Mouse (Mus musculus): ENCODE results near the gene Zfp58. TPM values are rescaled to one million over a fixed set of nuclear protein-coding genes. Genes with fewer than 3 reads are reported as not detected.
A peak's percentile ranks its signal among the peaks of the same experiment; 100 is the strongest.
"Not testable (repeated sequence)": the region's sequence is repeated elsewhere in the genome, so short reads cannot be mapped to it uniquely, and the experiment has no call there.

The Zfp58 gene
- 15.1 and 15.9 TPM in 2 replicates for polyA plus RNA-seq (2016; fragmentation: Nextera tagmentation; extraction: Ambion mirVana)

- Histone ChIP-seq H3K9me3 (replicated peaks) (no peaks in the 10 kb centered on the region), H3K4me3 (peak within 1 kb of the TSS; percentile 79), H3K27ac (replicated peaks) (peak within 1 kb of the TSS; percentile 85), H3K4me1 (peaks cover 8% of the 10 kb centered on the region), H3K27me3 (ENCODE audit: low read depth, poor library complexity, severe bottlenecking) (no peaks in the 10 kb centered on the region), H3K36me3 (peaks cover 8% of the 10 kb centered on the region)
- DNase-seq (ENCODE audit: low spot score): peak; percentile 78
- whole genome bisulfite sequencing: under 1% methylated on average over 22 of the region's 22 CpGs
Measured at GRCm38 (mm10) chr13:67500084-67500719, at the start of gene Zfp58. Zfp58 (minus strand) TSS chr13:67500555.

GRCm38 (mm10) chr13:67545941-67546340 is 45.6 kb upstream of the Zfp58 start:
- Histone ChIP-seq H3K36me3 (peaks cover 70% of the 10 kb centered on the region), H3K4me3 (no peak overlapping the region), H3K27ac (replicated peaks) (no peak overlapping the region), H3K27me3 (ENCODE audit: low read depth, poor library complexity, severe bottlenecking) (no peaks in the 10 kb centered on the region), H3K4me1 (no peaks in the 10 kb centered on the region), H3K9me3 (replicated peaks) (peaks cover 10% of the 10 kb centered on the region; the same call in 1 of the 2 replicates)
- WGBS: 82% methylated on average over 1 of the region's 1 CpGs
- DNase-seq (ENCODE audit: low spot score): no peak

- Histone ChIP-seq H3K4me3 (no peak overlapping the region), H3K4me1 (peaks cover 19% of the 10 kb centered on the region), H3K27me3 (ENCODE audit: low read depth, poor library complexity, severe bottlenecking) (no peaks in the 10 kb centered on the region), H3K36me3 (no peaks in the 10 kb centered on the region), H3K9me3 (replicated peaks) (no peaks in the 10 kb centered on the region), H3K27ac (replicated peaks) (no peak overlapping the region)
- no peak for DNase-seq (ENCODE audit: low spot score)
- 77% methylated on average over 3 of the region's 3 CpGs for WGBS
Measured at GRCm38 (mm10) chr13:67527049-67527730, 26.8 kb upstream of the Zfp58 start.

- Histone ChIP-seq H3K4me3 (peak within 1 kb of the TSS; percentile 90), H3K27me3 (ENCODE audit: low read depth, poor library complexity, severe bottlenecking) (no peaks in the 10 kb centered on the region), H3K27ac (replicated peaks) (peak within 1 kb of the TSS; percentile 88), H3K4me1 (peaks cover 19% of the 10 kb centered on the region), H3K36me3 (peaks cover 7% of the 10 kb centered on the region), H3K9me3 (replicated peaks) (no peaks in the 10 kb centered on the region)
- WGBS: 0% methylated on average over 27 of the region's 27 CpGs
- peak; percentile 92 for DNase-seq (ENCODE audit: low spot score)
Measured at GRCm38 (mm10) chr13:67525753-67526410, 25.5 kb upstream of the Zfp58 start, which contains the start of the genes Gm26965 and Zfp87. Gm26965 (minus strand) TSS chr13:67526151. Zfp87 (minus strand) TSS chr13:67526177.

- no peak overlapping the region for H3K4me3 ChIP-seq
- no peaks in the 10 kb centered on the region for H3K27me3 ChIP-seq (ENCODE audit: low read depth, poor library complexity, severe bottlenecking)
- no peak overlapping the region for H3K27ac ChIP-seq (replicated peaks)
- peaks cover 3% of the 10 kb centered on the region; the same call in 1 of the 2 replicates for H3K36me3 ChIP-seq
- H3K9me3 ChIP-seq (replicated peaks): no peaks in the 10 kb centered on the region
- no peak for DNase-seq (ENCODE audit: low spot score)
- WGBS: 85% methylated on average over 1 of the region's 1 CpGs
- H3K4me1 ChIP-seq: peaks cover 8% of the 10 kb centered on the region
Measured at GRCm38 (mm10) chr13:67500908-67501307, 553 bp upstream of the Zfp58 start.

- Histone ChIP-seq H3K4me3 (no peak overlapping the region), H3K36me3 (peaks cover 54% of the 10 kb centered on the region), H3K27me3 (ENCODE audit: low read depth, poor library complexity, severe bottlenecking) (no peaks in the 10 kb centered on the region), H3K27ac (replicated peaks) (no peak overlapping the region), H3K9me3 (replicated peaks) (peaks cover 27% of the 10 kb centered on the region), H3K4me1 (peaks cover 8% of the 10 kb centered on the region)
- WGBS: 93% methylated on average over 1 of the region's 1 CpGs
- DNase-seq (ENCODE audit: low spot score): no peak
Measured at GRCm38 (mm10) chr13:67495631-67496030, 4.7 kb downstream of the Zfp58 start.

- no peaks in the 10 kb centered on the region for H3K9me3 ChIP-seq (replicated peaks)
- H3K27me3 ChIP-seq (ENCODE audit: low read depth, poor library complexity, severe bottlenecking): no peaks in the 10 kb centered on the region
- peaks cover 10% of the 10 kb centered on the region for H3K4me1 ChIP-seq
- no peak for DNase-seq (ENCODE audit: low spot score)
- H3K4me3 ChIP-seq: peak overlapping the region; percentile 65
- peaks cover 18% of the 10 kb centered on the region for H3K36me3 ChIP-seq
- H3K27ac ChIP-seq (replicated peaks): peak overlapping the region; percentile 78
- WGBS: 49% methylated on average over 8 of the region's 8 CpGs
Measured at GRCm38 (mm10) chr13:67484424-67484811, 15.9 kb downstream of the Zfp58 start.

GRCm38 (mm10) chr13:67483625-67484423 is 16.5 kb downstream of the Zfp58 start, which contains the start of gene Zfp874b:
Zfp874b (minus strand) TSS chr13:67484258.
- peak; percentile 76 for DNase-seq (ENCODE audit: low spot score)
- Histone ChIP-seq H3K9me3 (replicated peaks) (no peaks in the 10 kb centered on the region), H3K4me1 (peaks cover 10% of the 10 kb centered on the region), H3K27ac (replicated peaks) (peak within 1 kb of the TSS; percentile 78), H3K4me3 (peak within 1 kb of the TSS; percentile 65), H3K27me3 (ENCODE audit: low read depth, poor library complexity, severe bottlenecking) (no peaks in the 10 kb centered on the region), H3K36me3 (peaks cover 12% of the 10 kb centered on the region)
- WGBS: 6% methylated on average over 20 of the region's 20 CpGs

- WGBS: 69% methylated on average over 4 of the region's 4 CpGs
- Histone ChIP-seq H3K4me3 (no peak overlapping the region), H3K27me3 (ENCODE audit: low read depth, poor library complexity, severe bottlenecking) (no peaks in the 10 kb centered on the region), H3K27ac (replicated peaks) (no peak overlapping the region), H3K4me1 (peaks cover 10% of the 10 kb centered on the region), H3K9me3 (replicated peaks) (no peaks in the 10 kb centered on the region), H3K36me3 (no peaks in the 10 kb centered on the region)
- DNase-seq (ENCODE audit: low spot score): no peak
Measured at GRCm38 (mm10) chr13:67481528-67481927, 18.8 kb downstream of the Zfp58 start.

- WGBS: 86% methylated on average over 3 of the region's 3 CpGs
- 0 out of 2 replicates have a peak, but pooled peaks cover 5% of the 10 kb centered on the region for H3K9me3 ChIP-seq (replicated peaks)
- no peak overlapping the region for H3K4me3 ChIP-seq
- H3K36me3 ChIP-seq: peaks cover 16% of the 10 kb centered on the region
- H3K27ac ChIP-seq (replicated peaks): no peak overlapping the region
- no peak for DNase-seq (ENCODE audit: low spot score)
- no peaks in the 10 kb centered on the region for H3K27me3 ChIP-seq (ENCODE audit: low read depth, poor library complexity, severe bottlenecking)
- no peaks in the 10 kb centered on the region for H3K4me1 ChIP-seq
Measured at GRCm38 (mm10) chr13:67469274-67469673, 31.1 kb downstream of the Zfp58 start.

- WGBS: 88% methylated on average over 3 of the region's 5 CpGs
- H3K4me1 ChIP-seq; H3K9me3 ChIP-seq (replicated peaks); H3K27ac ChIP-seq (replicated peaks); H3K27me3 ChIP-seq (ENCODE audit: low read depth, poor library complexity, severe bottlenecking); DNase-seq (ENCODE audit: low spot score); H3K4me3 ChIP-seq; H3K36me3 ChIP-seq: not testable (repeated sequence)
Measured at GRCm38 (mm10) chr13:67463506-67464185, 36.7 kb downstream of the Zfp58 start.

GRCm38 (mm10) chr13:67452021-67452309 is 48.4 kb downstream of the Zfp58 start:
- H3K27ac ChIP-seq (replicated peaks): peak overlapping the region; percentile 71
- peak; percentile 12 for DNase-seq (ENCODE audit: low spot score)
- WGBS: 2% methylated on average over 3 of the region's 3 CpGs
- H3K27me3 ChIP-seq (ENCODE audit: low read depth, poor library complexity, severe bottlenecking): no peaks in the 10 kb centered on the region
- H3K9me3 ChIP-seq (replicated peaks): no peaks in the 10 kb centered on the region; the same call in 1 of the 2 replicates
- H3K36me3 ChIP-seq: peaks cover 4% of the 10 kb centered on the region; the same call in 1 of the 2 replicates
- peaks cover 12% of the 10 kb centered on the region for H3K4me1 ChIP-seq
- peak overlapping the region; percentile 66 for H3K4me3 ChIP-seq
